Mouse (Mus musculus) left cerebral cortex, postnatal 10 days (tissue): ENCODE measurements around the gene Rab30. TPM values are rescaled to one million over a fixed set of nuclear protein-coding genes. Genes with fewer than 3 reads are reported as not detected.

ENCODE experiments used
- DNase-seq, 2 experiments: peaks; one replicate each; pipeline ENCODE4 v3.0.0; 2021 to 2022; ENCODE audit warnings: low spot score in 2 of 2, mixed read lengths in 1 of 2; ENCODE audit errors: extremely low spot score in 1 of 2
- intact Hi-C: fragments of 180-260 bp; cut with DNase I; formaldehyde crosslinking; loops from one replicate; pipeline ENCODE4 v1.15.1; 2025
- total RNA-seq, 2 experiments: library from RNA; stranded (reverse); gene quantifications; 2 replicates each; pipeline ENCODE4 v1.2.3; 2021

Gene Rab30
- total RNA-seq, 2 experiments from 2014 or later, result 33.3 to 34.9 TPM

GRCm38 (mm10) chr7:92878575-92879285, 137.3 kb downstream of the Rab30 start:
- DNase-seq, result no peak
- intact Hi-C loops, result no loop called here

GRCm38 (mm10) chr7:92883850-92884716, 142.7 kb downstream of the Rab30 start:
- intact Hi-C loops, result no loop called here
- DNase-seq, result no peak

- DNase-seq, result no peak
- intact Hi-C loops, result loop anchor here (5.0 kb wide), 1 partner anchor 212 kb away; no protein-coding TSS in a partner anchor
Observed at GRCm38 (mm10) chr7:92884998-92885660, 143.7 kb downstream of the Rab30 start.

- DNase-seq, result no peak
- intact Hi-C loops, result loop anchor here (5.0 kb wide), 1 partner anchor 210 kb away; no protein-coding TSS in a partner anchor
Observed at GRCm38 (mm10) chr7:92886801-92887200, 145.4 kb downstream of the Rab30 start.

GRCm38 (mm10) chr7:92887230-92887629, 145.8 kb downstream of the Rab30 start:
- intact Hi-C loops, result loop anchor here (5.0 kb wide), 1 partner anchor 210 kb away; no protein-coding TSS in a partner anchor
- DNase-seq, result no peak

- intact Hi-C loops, result no loop called here
- DNase-seq, result no peak
Observed at GRCm38 (mm10) chr7:92890211-92890610, 148.8 kb downstream of the Rab30 start.

DNA sequence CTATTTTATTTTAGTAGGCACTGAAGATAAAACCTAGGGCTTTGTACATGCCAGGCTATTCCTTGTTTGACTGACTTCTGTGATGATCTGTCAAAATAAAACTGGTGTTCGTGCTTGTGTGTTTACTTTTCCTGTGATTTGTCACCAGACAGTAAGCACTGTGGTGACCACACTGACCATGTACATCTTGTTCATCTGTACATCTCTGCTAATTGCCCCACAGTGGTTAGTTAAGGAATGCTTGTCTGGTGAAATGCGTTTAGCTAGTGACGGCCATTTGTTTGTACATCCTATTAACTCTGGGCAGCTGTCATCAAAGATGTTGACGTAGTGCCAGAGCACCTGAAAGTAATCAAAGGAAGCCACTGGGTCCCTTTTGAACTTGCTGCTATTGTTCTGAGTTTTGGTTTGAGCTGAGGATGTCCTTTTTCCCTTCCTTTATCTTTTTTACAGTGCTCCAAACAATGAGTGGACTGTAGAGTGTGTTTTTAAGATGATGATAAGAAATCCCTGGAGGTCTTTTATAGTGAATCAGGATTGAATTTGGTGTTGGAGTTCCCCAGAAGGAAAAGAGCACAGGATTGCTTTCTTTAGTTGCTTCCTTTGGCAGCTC, 149.3 kb downstream of the Rab30 start:
- DNase-seq, result no peak
- intact Hi-C loops, result no loop called here

- no peak for DNase-seq
- intact Hi-C loops, result no loop called here
Observed at GRCm38 (mm10) chr7:92893478-92893877, 152.1 kb downstream of the Rab30 start.

Other genes starting within 250 kb of the Rab30 start
- gene Ccdc90b, start 180.5 kb upstream of the Rab30 start, total RNA-seq, result 10 to 100 TPM; 14.0 to 15.7 TPM
- gene Ankrd42, start 104.5 kb upstream of the Rab30 start, total RNA-seq, result 10 to 100 TPM; 23.7 to 23.8 TPM
- 10 to 100 TPM; 36.4 to 45.6 TPM for gene Pcf11, start 71.7 kb upstream of the Rab30 start, total RNA-seq
- 1 to 10 TPM; 1.5 to 2.3 TPM for gene Ddias, start 132.6 kb downstream of the Rab30 start, total RNA-seq
- 10 to 100 TPM; 13.9 TPM for gene Prcp, start 132.9 kb downstream of the Rab30 start, total RNA-seq